Mouse (Mus musculus) lung, postnatal 0 days (tissue): ENCODE measurements around the gene Mgat4e.

Experiments
- CTCF ChIP-seq: IDR thresholded peaks from 2 replicates; pipeline ENCODE4 v1.5.1; 2016; ENCODE audit warnings: antibody characterized with exemption, mild to moderate bottlenecking
- EP300 ChIP-seq: IDR thresholded peaks from 2 replicates; pipeline ENCODE4 v1.6.1; 2016; ENCODE audit warnings: antibody characterized with exemption, mild to moderate bottlenecking, control low read depth

DNA sequence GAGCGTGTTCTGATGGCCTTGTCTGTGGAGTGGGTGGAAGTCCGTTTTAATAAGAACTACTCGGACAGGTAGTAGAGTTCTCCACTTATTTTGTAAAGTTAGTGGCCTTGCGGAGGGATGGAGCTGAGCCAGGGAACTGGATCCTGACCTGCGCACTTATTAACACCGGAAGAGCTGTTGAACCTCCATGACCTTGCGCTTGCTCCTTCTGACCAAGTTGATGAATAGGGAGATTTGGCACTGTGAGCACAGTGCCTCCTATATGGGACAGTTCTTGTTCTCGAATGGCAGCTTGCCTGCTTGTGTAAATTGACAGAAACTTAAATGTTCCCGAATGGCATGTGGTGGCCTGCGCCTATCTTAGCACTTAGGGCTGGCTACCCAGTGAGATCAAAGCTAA lies 53.5 kb downstream of the Mgat4e start:
- TF ChIP-seq CTCF (no peak), EP300 (no peak)
